Mouse (Mus musculus): Measurements from ENCODE around the gene Sall4. TPM values are rescaled to one million over a fixed set of nuclear protein-coding genes. Genes with fewer than 3 reads are reported as not detected.

Sall4 gene
- total RNA-seq, 2 experiments from 2014 or later: 0.12 TPM

Other genes starting within 250 kb of the Sall4 start
- 1 to 10 TPM; 2.7 to 5.0 TPM for gene Nfatc2, start 166.3 kb downstream of the Sall4 start, total RNA-seq (2021)
- 10 to 100 TPM; 72.1 to 76.7 TPM for gene Atp9a, start 25.5 kb downstream of the Sall4 start, total RNA-seq (2021)
- 10 to 100 TPM; 15.7 to 19.7 TPM for gene Zfp64, start 187.6 kb upstream of the Sall4 start, total RNA-seq (2021)

Data from adrenal gland, postnatal 10 days (tissue).